Mouse (Mus musculus): ENCODE measurements around the gene Casz1. TPM values are rescaled to one million over a fixed set of nuclear protein-coding genes. Genes with fewer than 3 reads are reported as not detected.

The Casz1 gene
- polyA plus RNA-seq, 1 experiment, result 13.5 TPM

GRCm38 (mm10) chr4:148985541-148986476 is 181.6 kb downstream of the Casz1 start:
- Histone ChIP-seq H3K4me1 (ENCODE audit: control insufficient read depth, insufficient read depth, low read length) (no peaks in the 10 kb centered on the region; the same call in 1 of the 2 replicates), H3K27me3 (replicated peaks; ENCODE audit: control insufficient read depth, insufficient read depth, low read length) (no peaks in the 10 kb centered on the region), H3K4me3 (ENCODE audit: insufficient read depth, low read depth, low read length) (no peak overlapping the region), H3K36me3 (ENCODE audit: control insufficient read depth, insufficient read depth, low read length) (no peaks in the 10 kb centered on the region; the same call in 1 of the 2 replicates), H3K27ac (ENCODE audit: insufficient read depth, low read depth, low read length) (no peak overlapping the region)
- DNase-seq, result peak; percentile 39
- TF ChIP-seq CTCF (conservative IDR thresholded peaks at IDR 0.05; ENCODE audit: insufficient read depth, insufficient read length, low read depth, low read length) (no peak), POLR2A (IDR thresholded peaks at IDR 0.05; ENCODE audit: low read depth, low read length) (no peak)
- 58% methylated on average over 24 of the region's 24 CpGs for WGBS

- Histone ChIP-seq H3K27ac (ENCODE audit: insufficient read depth, low read depth, low read length) (no peak overlapping the region), H3K36me3 (ENCODE audit: control insufficient read depth, insufficient read depth, low read length) (no peaks in the 10 kb centered on the region), H3K4me3 (ENCODE audit: insufficient read depth, low read depth, low read length) (no peak overlapping the region), H3K4me1 (ENCODE audit: control insufficient read depth, insufficient read depth, low read length) (no peaks in the 10 kb centered on the region; the same call in 1 of the 2 replicates), H3K27me3 (replicated peaks; ENCODE audit: control insufficient read depth, insufficient read depth, low read length) (no peaks in the 10 kb centered on the region)
- TF ChIP-seq POLR2A (IDR thresholded peaks at IDR 0.05; ENCODE audit: low read depth, low read length) (no peak), CTCF (conservative IDR thresholded peaks at IDR 0.05; ENCODE audit: insufficient read depth, insufficient read length, low read depth, low read length) (no peak)
- no peak for DNase-seq
- 61% methylated on average over 2 of the region's 2 CpGs for WGBS
Observed at GRCm38 (mm10) chr4:148990038-148990437, 185.8 kb downstream of the Casz1 start.

GRCm38 (mm10) chr4:148993948-148994347 is 189.7 kb downstream of the Casz1 start:
- Histone ChIP-seq H3K4me1 (ENCODE audit: control insufficient read depth, insufficient read depth, low read length) (no peaks in the 10 kb centered on the region; the same call in 1 of the 2 replicates), H3K4me3 (ENCODE audit: insufficient read depth, low read depth, low read length) (no peak overlapping the region), H3K27me3 (replicated peaks; ENCODE audit: control insufficient read depth, insufficient read depth, low read length) (no peaks in the 10 kb centered on the region), H3K27ac (ENCODE audit: insufficient read depth, low read depth, low read length) (no peak overlapping the region), H3K36me3 (ENCODE audit: control insufficient read depth, insufficient read depth, low read length) (no peaks in the 10 kb centered on the region)
- 70% methylated on average over 5 of the region's 5 CpGs for WGBS
- DNase-seq, result no peak
- no peak for TF ChIP-seq CTCF (conservative IDR thresholded peaks at IDR 0.05; ENCODE audit: insufficient read depth, insufficient read length, low read depth, low read length)

- Histone ChIP-seq H3K27ac (ENCODE audit: insufficient read depth, low read depth, low read length) (no peak overlapping the region), H3K4me3 (ENCODE audit: insufficient read depth, low read depth, low read length) (no peak overlapping the region), H3K27me3 (replicated peaks; ENCODE audit: control insufficient read depth, insufficient read depth, low read length) (no peaks in the 10 kb centered on the region), H3K4me1 (ENCODE audit: control insufficient read depth, insufficient read depth, low read length) (no peaks in the 10 kb centered on the region), H3K36me3 (ENCODE audit: control insufficient read depth, insufficient read depth, low read length) (no peaks in the 10 kb centered on the region)
- TF ChIP-seq CTCF (conservative IDR thresholded peaks at IDR 0.05; ENCODE audit: insufficient read depth, insufficient read length, low read depth, low read length) (no peak), POLR2A (IDR thresholded peaks at IDR 0.05; ENCODE audit: low read depth, low read length) (no peak)
- WGBS, result 89% methylated on average over 6 of the region's 6 CpGs
- DNase-seq, result no peak
Observed at GRCm38 (mm10) chr4:149000746-149001145, 196.5 kb downstream of the Casz1 start.

DNA sequence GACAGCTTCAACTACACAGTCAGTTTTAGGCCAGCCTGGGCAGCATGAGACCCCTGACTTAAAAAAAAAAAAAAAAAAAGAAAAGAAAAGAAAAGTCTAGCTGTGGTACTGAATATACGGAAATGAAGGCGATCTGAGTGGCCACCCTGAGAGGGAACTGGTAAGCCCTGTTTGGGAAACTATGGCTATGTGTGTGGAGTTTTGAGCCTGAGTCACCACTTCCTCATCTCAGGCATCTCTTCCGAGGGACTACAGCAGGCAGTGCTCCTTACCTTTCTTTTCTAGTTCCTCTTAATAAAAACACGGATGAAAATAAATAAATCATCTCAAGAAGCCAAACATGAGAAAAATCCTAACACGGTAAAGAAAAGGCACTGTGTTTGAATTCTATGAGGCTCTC is 197.3 kb downstream of the Casz1 start:
- H3K4me1 ChIP-seq (ENCODE audit: control insufficient read depth, insufficient read depth, low read length), result no peaks in the 10 kb centered on the region
- H3K27ac ChIP-seq (ENCODE audit: insufficient read depth, low read depth, low read length), result no peak overlapping the region
- 76% methylated on average over 5 of the region's 5 CpGs for WGBS
- no peak for TF ChIP-seq POLR2A (IDR thresholded peaks at IDR 0.05; ENCODE audit: low read depth, low read length)
- no peak for TF ChIP-seq CTCF (conservative IDR thresholded peaks at IDR 0.05; ENCODE audit: insufficient read depth, insufficient read length, low read depth, low read length)
- H3K36me3 ChIP-seq (ENCODE audit: control insufficient read depth, insufficient read depth, low read length), result no peaks in the 10 kb centered on the region
- H3K27me3 ChIP-seq (replicated peaks; ENCODE audit: control insufficient read depth, insufficient read depth, low read length), result no peaks in the 10 kb centered on the region
- no peak for DNase-seq
- H3K4me3 ChIP-seq (ENCODE audit: insufficient read depth, low read depth, low read length), result no peak overlapping the region

DNA sequence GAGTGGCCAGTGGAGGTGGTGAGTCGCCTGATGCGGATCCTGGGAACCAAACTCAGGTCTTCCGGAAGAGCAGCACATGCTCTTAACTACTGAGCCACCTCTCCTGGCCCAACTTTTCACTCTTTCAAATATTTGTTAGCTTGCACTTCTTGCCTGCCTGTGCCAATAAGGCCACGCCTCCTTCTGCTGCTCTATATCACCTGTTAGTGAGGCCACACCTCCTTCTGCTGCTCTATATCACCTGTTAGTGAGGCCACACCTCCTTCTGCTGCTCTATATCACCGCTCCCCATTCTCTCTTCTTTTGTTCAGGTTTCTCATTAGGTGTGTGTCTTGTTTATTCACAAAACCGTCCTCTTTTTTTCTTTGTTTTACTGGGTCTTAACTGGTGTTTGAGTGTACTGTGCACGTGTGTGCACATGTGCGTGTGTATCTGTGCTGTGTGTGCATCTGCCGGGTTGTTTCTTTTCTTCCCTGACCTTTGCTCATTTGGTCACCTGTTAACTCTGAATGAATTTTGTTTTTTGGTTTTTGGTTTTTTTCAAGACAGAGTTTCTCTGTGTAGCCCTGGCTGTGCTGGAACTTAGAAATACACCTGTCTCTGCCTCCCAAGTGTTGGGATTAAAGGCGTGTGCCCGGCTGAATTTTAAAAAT is 198.3 kb downstream of the Casz1 start:
- Histone ChIP-seq H3K27me3 (replicated peaks; ENCODE audit: control insufficient read depth, insufficient read depth, low read length) (no peaks in the 10 kb centered on the region), H3K36me3 (ENCODE audit: control insufficient read depth, insufficient read depth, low read length) (no peaks in the 10 kb centered on the region), H3K4me3 (ENCODE audit: insufficient read depth, low read depth, low read length) (no peak overlapping the region), H3K4me1 (ENCODE audit: control insufficient read depth, insufficient read depth, low read length) (no peaks in the 10 kb centered on the region), H3K27ac (ENCODE audit: insufficient read depth, low read depth, low read length) (no peak overlapping the region)
- DNase-seq, result no peak
- TF ChIP-seq POLR2A (IDR thresholded peaks at IDR 0.05; ENCODE audit: low read depth, low read length) (no peak), CTCF (conservative IDR thresholded peaks at IDR 0.05; ENCODE audit: insufficient read depth, insufficient read length, low read depth, low read length) (no peak)
- WGBS, result 89% methylated on average over 11 of the region's 11 CpGs

Other genes starting within 250 kb of the Casz1 start
- 21.8 TPM in 2 replicates for gene Exosc10, start 246.0 kb upstream of the Casz1 start, polyA plus RNA-seq (2012; rRNA removed)
- 33.1 and 33.9 TPM in 2 replicates for gene Srm, start 212.9 kb upstream of the Casz1 start, polyA plus RNA-seq (2012; rRNA removed)
- 1.7 and 2.7 TPM in 2 replicates for gene Masp2, start 201.9 kb upstream of the Casz1 start, polyA plus RNA-seq (2012; rRNA removed)
- gene Tardbp, start 177.4 kb upstream of the Casz1 start, polyA plus RNA-seq (2012; rRNA removed), result 67.3 and 93.3 TPM in 2 replicates
- 0.17 TPM in 1 of 2 replicates, not detected in the other for gene Gm572, start 161.1 kb upstream of the Casz1 start, polyA plus RNA-seq (2012; rRNA removed)